Mouse (Mus musculus): ENCODE data around the gene Zc3h4.

Zc3h4 gene

DNA sequence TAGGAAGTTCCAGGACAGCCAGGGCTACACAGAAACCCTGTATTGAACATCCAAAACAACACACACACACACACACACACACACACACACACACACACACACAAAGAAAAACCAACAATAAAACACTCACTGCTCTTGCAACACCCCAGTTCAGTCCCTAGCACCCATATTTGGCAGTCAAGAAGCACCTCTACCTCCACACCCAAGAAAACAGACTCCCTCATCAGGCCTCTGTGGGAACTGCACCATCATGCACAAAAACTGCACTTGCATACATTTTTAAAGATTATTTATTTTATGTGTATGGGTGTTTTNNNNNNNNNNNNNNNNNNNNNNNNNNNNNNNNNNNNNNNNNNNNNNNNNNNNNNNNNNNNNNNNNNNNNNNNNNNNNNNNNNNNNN, 40.5 kb downstream of the Zc3h4 start:
- DNase-seq: peak; percentile 32

DNA sequence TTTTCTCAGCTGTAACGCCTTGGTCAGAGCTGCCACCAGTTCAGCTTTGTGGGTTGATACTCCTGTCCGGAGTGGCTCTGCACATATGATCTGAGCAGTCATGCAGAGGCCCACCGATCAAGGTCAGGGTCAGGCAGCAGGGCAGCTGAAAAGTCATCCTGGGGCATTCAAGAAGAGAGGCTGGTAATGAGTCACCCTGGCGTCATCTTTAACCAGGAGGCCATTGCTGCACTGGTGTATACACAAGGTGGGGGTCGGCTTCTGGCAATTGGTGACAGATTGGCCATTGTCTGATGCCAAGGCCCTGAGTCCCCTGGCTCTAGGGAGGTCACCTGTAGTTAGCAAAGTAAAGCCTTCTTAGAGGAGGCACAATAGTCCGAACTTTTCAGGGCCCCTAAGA, 50.9 kb downstream of the Zc3h4 start:
- DNase-seq: no peak

DNA sequence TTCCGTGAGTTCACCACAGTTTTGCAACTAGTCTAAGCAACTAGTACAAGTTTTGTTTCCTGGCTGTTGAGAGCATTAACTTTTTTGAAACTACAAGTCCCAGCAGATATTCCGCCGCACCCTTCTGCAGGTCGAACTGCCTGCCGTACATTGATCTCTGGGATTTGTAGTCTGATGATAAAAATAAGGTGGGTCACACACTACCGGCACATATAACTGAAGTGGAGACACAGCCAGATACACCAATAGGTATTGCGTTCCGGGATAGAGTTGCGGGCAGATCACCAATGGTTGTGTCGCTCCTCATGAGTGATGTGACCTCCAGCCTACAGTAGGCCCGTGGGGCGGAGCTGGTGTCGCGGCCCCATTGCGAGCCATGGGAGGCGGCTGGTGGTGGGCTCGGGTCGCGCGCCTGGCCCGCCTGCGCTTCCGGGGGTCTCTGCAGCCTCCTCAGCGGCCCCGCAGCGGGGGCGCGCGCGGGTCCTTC, 51.9 kb downstream of the Zc3h4 start, which contains the start of gene Tmem160:
Tmem160 (plus strand) TSS at position 193 of the 487 bp plus-strand sequence.
- DNase-seq: peak; percentile 92

DNA sequence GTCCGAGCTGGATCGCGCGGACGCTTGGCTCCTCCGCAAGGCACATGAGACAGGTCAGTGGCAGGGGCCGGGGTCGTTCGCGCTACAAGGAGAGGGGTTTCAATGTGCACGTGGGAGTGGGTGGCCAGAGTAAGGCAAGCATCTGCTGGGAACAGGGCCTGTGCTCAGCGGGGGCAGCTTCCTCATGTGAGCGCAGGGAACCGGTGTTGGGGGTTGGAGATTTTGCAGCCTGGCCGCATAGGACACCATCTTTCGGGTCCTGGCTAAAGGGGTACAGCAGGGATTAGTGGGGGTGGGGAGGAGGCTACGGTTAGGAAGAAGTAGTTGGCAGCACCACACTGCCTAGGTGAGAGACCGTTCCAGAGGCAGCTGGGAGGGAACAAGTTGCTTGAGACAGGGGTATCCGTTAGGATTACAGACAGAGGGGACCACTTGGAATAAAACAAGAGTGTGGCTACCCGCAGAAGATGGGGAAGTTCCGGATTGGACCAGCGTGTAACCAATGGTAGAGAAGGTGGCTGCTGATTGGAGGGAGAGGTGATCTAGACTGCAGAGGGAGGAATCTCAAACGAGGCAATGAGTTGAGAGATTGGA, 52.5 kb downstream of the Zc3h4 start:
- DNase-seq: peak; percentile 51

DNA sequence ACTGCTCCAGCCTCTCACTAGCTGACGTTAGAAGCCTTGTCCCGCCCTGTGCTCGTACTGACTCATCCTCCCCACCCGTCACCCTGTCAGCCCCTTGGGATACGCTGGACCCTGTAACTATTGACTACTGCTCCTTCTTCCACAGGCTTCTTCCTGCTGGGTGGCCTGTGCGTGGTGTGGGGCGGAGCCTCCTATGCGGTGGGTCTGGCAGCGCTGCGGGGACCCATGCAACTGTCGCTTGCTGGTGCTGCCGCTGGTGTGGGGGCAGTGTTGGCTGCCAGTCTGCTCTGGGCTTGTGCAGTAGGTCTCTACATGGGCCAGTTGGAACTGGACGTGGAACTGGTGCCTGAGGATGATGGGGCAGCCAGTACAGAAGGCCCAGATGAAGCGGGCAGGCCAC, 54.3 kb downstream of the Zc3h4 start:
- DNase-seq: no peak

DNA sequence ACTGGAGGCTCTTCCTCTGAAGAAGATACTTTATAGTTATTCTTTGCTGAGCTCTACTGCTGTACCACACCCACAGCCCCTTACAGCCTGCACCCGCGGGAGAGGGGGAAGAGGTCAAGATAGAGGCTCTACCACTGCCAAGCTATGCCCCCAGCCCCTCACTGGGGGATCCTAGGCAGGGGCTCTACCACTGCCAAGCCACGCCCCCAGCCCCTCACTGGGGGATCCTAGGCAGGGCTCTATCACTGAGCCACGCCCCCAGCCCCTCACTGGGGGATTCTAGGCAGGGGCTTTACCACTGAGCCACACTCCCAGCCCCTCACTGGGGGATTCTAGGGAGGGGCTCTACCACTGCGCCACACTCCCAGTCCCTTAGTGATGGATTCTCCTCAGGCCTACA, 55.6 kb downstream of the Zc3h4 start:
- DNase-seq: no peak

DNA sequence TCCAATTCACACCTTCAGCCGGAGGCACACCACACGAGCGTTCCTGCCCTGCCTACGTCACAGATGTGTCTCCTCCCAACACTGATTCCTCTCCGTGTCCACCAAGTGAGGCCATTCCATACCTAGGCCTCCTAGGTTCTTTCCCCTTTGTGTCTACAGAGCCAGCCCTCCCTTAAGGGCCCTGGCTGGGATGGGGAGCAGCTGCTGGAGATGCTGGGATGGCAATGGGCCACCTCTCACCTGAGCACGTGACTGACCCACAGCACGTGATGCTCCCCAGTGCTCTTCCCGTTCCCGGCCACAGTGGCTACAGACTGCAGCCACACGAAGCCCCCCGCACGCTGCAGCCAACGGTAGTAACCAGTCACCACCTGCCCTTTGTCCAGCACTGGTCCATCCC, 59.9 kb downstream of the Zc3h4 start:
- no peak for DNase-seq

DNA sequence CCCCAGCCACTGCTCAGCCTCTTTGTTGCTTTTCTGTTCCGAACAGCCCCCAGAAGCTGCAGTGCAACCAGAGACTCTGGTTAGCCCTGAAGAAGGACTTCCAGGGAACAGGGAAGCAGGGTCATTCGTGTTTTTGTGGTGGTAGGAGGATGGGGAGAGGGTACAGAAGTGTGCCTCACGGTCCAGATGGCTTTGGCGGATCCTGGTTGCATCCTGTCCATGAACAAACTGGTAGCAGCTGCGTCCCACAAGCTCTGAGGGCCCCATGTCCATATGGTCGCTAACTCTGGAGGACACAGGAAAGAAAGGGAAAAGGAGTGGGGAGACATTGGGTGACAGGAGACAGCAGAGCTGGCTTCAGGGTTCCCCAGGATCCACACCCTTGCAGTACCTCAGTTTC, 60.4 kb downstream of the Zc3h4 start:
- DNase-seq: no peak

DNA sequence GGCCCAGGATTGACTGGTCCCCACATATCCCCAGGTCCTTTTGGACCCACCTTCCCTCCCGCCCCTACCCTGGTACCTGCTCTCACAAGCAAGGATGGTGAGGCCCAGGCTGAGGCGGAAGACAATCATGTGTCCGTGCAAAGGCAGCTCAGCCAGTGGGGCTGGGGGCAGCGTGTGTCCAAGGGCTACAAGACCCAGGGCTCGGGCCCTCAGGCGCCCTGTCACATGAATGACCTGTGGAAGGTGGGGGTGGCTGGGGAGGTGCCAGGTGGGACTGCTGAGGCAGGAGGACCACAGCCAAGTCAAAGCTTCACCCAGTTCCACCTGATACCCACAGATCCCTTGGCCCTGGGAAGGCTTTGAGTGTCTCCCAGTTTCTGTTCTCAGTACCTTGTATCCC, 61.0 kb downstream of the Zc3h4 start:
- DNase-seq: no peak

DNA sequence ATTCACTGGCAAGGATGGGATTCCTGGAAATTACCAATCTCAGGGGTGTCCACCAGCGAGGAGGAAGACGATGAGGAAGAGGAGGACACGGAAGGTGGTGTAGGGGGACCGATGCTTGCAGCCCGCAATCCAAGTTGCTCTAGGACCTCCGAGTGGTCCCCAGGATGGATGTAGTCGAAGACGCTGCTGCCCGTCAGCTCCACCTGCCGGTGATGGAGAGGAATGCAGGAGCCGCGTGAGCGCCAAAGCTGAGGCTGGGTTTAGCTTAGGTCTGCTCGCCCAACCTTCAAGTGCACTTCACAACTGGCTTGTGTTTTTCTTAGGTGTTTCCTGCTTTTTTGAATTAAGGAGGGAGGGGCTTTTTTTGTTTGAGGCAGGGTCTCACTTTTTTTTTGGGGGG, 62.5 kb downstream of the Zc3h4 start:
- DNase-seq: peak; percentile 89

DNA sequence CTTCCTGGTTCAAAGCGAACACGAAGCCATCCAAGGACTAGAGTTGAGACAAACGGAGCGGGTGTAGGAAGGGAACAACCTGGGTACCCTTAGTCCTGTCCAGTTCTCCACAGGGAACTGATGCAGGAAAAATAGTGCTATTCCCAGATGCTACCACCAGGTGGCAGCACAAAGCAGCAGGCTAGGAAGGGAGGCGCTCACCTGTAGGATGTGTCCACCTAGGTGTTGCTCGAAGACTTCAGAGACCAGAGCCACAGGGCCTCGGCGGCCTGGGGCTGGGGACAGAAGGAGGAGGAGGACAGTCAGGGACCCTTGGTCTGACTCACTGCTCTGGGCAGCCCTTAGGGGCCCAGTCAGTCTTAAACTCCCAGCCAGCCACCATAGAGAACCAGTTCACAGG, 64.5 kb downstream of the Zc3h4 start:
- DNase-seq: peak; percentile 73

DNA sequence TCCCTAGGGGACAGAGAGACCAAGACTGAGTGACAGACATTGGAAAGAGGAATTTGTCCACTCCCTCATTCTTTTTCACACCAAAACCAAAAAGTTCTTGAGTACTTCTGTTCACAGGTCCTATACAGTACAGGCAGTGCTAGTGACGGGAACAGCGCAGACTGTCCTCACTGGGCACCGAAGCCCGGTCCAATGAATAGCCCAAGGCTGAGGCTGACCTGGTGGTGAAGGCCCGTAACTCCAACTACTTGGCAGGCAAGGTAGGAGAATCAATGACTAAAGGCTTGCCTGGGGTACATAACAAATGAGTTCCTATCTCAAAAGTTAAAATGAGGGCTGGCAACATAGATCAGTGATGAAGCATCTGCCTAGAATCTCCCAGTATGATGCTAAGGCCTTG, 64.9 kb downstream of the Zc3h4 start:
- DNase-seq: no peak

DNA sequence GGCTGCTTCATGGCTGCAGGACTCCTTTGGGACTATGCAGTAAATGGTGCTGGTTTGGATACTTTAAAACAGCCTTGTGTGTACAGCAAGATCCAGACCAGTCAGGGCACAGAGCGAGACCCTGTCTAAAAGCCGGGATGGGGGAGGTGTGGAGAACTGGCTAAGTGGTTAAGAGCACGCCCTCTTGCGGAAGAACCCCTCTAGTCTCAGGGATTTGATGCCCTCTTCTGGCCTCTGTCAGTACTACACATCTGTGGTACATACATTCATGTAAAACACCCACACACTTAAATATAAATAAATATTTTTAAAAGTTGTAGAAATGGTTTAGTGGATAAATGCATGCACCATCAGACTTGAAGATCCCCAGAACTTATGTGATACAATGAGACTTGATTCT, 65.9 kb downstream of the Zc3h4 start:
- DNase-seq: peak; percentile 33

DNA sequence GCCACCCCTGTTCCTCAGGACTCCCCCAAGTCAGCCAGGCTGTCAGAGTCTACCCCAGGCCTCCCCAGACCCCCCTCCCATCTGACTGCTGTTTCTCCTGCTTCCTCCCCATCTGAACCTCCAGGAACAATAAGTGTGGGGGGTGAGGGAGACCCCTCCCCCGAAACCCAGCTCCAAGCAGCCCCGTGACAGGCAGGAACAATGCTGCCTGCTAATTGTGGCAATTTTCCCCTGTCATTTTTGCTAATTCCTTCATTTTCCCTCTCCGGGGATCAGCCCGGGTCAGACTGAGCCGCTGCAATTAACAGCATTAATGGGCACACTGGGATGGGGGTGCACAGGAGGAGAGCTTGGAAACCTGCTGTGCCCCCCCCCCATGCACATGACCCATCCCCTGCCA, 67.4 kb downstream of the Zc3h4 start:
- no peak for DNase-seq

DNA sequence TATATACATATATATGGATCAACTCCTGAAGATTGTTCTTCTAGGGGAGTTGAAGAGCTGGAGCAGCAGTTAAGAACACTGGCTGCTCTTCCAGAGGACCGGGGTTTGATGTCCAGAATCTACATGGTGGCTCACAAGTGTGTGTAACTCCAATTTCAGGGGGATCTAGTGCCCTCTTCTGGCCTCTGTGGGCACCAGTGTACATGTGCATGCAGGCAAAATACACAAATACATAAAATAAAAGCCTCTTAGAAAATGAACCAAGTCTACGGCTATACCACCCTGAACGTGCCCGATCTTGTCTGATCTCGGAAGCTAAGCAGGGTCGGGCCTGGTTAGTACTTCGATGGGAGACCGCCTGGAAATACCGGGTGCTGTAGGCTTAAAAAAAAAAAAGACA, 70.8 kb downstream of the Zc3h4 start:
- DNase-seq: peak; percentile 48

DNA sequence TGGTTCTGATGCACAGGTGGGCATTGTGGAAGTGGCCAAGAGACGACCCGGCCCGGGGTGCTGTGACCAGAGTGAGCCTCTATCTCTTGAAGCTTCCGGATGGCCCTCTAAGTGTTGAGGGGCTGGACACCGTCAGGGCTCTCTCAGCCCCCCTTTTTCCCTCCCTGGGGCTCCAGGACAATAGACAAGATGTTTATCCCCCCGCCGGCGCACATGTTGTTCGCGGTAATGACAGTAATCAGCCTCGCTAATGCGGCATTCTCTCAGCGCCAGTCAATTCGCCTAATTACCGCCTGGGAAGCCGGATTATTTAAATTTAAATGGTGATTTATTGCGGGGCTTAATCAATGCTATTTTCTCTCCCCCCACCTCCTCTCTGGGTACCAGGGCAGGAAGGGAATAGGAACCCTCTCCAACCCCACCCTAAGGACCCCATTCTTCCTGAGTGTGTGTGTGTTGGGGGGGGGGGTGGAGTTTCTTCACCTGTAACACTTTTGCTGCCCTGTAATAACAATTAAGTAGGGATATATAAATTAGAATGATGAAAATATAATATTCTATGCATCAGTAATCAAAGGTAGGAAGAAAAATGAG, 71.5 kb downstream of the Zc3h4 start:
- DNase-seq: no peak

DNA sequence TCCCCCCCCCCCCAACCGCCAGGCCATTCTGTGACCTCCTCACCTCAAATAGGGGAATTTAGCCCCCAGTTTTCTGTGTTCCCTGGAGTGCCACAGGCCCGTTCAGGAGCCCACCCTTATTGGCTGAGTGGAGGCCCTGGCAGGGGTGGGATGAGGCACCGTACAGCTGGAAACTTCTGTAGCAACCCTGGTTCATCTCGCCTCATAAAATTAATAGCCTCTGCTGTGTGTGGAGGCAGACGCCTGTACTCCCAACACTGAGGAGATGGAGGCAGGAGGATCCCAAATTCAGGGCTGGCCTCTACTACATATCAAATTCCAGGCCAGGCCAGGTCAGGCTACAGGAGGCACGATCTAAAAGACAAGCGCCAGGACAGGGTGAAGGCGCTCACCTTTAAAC, 73.1 kb downstream of the Zc3h4 start:
- no peak for DNase-seq

DNA sequence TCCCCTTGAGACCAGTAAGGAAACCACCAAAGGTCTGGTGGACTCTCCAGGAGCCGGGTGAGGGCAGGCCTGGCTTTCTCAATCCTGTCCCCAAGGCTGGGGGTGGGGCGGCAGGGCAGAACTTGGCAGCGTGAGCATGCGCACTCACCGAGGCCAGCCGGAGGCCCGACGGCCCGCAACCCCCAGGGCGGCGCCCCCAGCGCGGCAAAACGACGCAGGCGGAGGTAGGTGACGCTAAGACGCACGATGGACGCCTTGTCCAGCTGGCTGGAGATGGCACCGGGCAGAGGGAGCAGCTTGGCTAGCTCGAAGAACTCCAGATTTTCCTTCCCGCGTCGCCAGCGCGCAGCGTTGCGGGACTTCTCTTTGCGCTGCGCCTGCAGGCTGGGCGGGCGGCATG, 73.7 kb downstream of the Zc3h4 start:
- no peak for DNase-seq

DNA sequence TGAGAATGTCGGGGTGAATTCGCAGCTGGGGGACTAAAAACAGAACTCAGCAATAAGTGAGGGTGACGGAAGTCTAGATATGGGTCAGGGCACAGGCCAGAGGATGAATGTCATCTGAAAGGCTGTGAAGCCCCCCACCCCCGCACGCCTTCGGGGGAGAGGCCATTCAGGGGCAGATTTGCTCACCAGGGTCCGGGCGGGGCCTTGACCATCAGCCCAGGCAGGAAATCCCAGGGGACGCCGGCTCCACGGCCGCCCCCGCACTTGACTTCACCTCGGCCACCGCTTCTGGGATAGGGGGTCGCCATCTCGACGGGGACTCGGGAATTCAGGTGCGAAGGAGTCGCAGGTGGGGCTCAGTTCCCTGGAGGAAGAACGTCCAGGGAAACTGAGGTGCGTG, 74.6 kb downstream of the Zc3h4 start:
- no peak for DNase-seq

DNA sequence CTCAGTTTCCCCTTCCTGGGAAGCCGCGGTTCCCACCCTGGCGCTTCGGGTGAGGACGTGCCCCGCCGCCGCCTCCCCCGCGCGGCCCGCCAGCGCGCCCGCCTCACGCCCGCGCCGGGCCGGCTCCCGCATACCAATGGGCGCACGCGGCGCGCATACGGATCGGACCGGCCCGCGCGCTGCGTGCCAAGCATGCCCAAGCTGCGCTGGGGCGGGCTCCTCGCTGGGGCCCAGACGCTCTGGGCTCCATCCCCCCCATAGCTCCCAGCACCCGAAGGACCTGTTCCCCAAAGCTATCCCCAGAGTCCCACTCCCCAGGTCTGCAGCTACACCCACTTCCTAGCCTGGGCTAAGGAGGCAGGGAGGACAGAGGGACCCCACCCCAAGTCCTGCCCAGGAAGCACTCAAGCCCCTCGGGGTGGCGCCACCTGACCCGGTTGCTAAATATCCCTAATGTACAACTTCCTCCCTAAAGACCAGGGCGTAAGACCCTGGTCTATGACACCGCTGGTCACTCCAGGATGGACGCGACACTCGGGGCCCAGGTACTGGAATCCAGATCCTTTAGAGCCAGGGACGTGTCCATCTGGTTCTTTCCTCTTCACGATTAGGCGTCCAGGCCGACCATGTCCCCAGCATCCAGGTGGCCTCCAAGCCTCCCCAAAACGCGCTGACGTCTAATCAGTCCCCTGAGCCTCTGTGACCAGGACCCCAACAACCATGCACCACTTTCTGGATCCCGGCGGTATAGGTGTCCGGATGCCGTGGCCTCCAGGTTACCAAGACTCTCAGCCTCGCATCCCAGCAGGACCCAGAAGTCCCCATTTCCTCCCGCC, 75.3 kb downstream of the Zc3h4 start:
- no peak for DNase-seq

DNA sequence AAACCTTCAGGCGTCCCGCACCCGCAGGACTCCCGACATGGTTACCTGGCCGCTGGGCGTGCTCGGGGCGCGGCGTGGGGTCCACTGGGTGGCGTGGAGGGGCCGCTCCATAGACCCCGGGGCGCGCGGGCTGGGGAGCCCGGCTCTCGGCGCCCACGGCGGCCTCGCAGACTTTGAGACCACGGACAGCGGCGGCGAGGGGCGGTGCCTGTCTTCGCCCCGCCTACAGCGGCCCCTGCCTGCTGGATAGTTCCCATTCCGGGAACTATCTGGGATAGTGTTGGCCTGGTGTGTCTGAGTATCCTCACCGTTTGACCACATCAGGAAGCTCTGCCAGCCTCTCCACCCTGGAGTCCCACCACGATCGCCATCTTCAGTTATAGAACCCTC, 75.9 kb downstream of the Zc3h4 start:
- no peak for DNase-seq

DNA sequence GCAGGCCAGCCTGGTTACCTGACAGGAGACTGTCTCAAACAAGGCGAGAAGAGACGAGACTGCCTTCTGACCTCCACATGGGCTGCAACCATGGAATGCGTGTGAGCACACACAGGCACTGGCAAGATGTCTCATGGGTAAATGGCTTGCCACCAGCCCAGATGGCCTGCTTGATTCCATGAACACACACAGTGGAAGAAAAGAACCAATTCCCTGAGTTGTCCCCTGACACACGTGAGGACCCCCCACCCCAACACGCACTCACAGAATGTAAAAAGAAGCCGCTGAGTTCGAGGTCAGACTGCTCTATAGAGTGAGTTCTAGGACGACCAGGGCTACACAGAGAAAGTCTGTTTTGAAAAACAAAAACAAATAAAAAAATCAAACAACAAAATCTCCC, 76.9 kb downstream of the Zc3h4 start, which contains the start of gene Npas1:
Npas1 (minus strand) TSS at position 101 of the 400 bp plus-strand sequence.
- DNase-seq: no peak

Data from thymus, postnatal 14 days (tissue).